Mouse (Mus musculus) lung, embryonic 16.5 days (tissue): ENCODE results near the gene D930048N14Rik. TPM values are rescaled to one million over a fixed set of nuclear protein-coding genes. Genes with fewer than 3 reads are reported as not detected.
"Not testable (repeated sequence)": the region's sequence is repeated elsewhere in the genome, so short reads cannot be mapped to it uniquely, and the experiment has no call there.

Source experiments
- ATAC-seq: fragments of 200-750 bp; cut with Nextera tagmentation; 2 replicates; pipeline ENCODE4 v1.8.0; 2017; ENCODE audit warnings: low read depth, mild to moderate bottlenecking, moderate library complexity
- H3K27ac ChIP-seq: fragments of 300-500 bp; sonication (generic); 2 replicates; pipeline ENCODE4 v1.5.1; 2014; ENCODE audit warnings: mild to moderate bottlenecking, control low read depth, low read length
- H3K27me3 ChIP-seq: fragments of 300-500 bp; sonication (generic); 2 replicates; pipeline ENCODE4 v1.6.1; 2014; ENCODE audit warnings: low read depth, low read length, mixed read lengths; ENCODE audit not compliant: control insufficient read depth, insufficient read depth
- H3K36me3 ChIP-seq: fragments of 300-500 bp; sonication (generic); 2 replicates; pipeline ENCODE4 v1.6.1; 2014; ENCODE audit warnings: low read length; ENCODE audit not compliant: control insufficient read depth, insufficient read depth
- H3K4me1 ChIP-seq: fragments of 300-500 bp; sonication (generic); replicated peaks from 2 replicates; pipeline ENCODE4 v1.6.1; 2014; ENCODE audit warnings: low read length, mixed read lengths; ENCODE audit not compliant: control insufficient read depth, insufficient read depth
- H3K4me2 ChIP-seq: fragments of 300-500 bp; sonication (generic); 2 replicates; pipeline ENCODE4 v1.6.1; 2014; ENCODE audit warnings: low read depth, low read length, control low read depth
- H3K4me3 ChIP-seq: fragments of 300-500 bp; sonication (generic); 2 replicates; pipeline ENCODE4 v1.5.1; 2014; ENCODE audit warnings: mild to moderate bottlenecking, low read length, control low read depth
- H3K9ac ChIP-seq: fragments of 300-500 bp; sonication (generic); 2 replicates; pipeline ENCODE4 v1.6.1; 2014; ENCODE audit warnings: low read length, control low read depth
- H3K9me3 ChIP-seq: fragments of 300-500 bp; sonication (generic); 2 replicates; pipeline ENCODE4 v1.6.1; 2016; ENCODE audit warnings: low read length; ENCODE audit not compliant: control insufficient read depth
- WGBS: fragments of 180-500 bp; shearing (Covaris S2); extraction: QIAGEN DNeasy Blood & Tissue Kit; methylation state at CpG from one replicate; pipeline ENCODE4 v1.1.7; 2014; 5-methylcytosine and 5-hydroxymethylcytosine counted together
- polyA plus RNA-seq: library from polyadenylated mRNA; unstranded; fragments of >200 nt; fragmentation: Nextera tagmentation; extraction: Ambion mirVana; gene quantifications from 2 replicates; pipeline ENCODE4 v1.2.1, GENCODE M21; 2015

D930048N14Rik gene
- polyA plus RNA-seq: 4.0 and 4.5 TPM in 2 replicates

- H3K9ac ChIP-seq: peak within 1 kb of the TSS; percentile 90
Measured at GRCm38 (mm10) chr11:51650691-51651515, at the start of gene D930048N14Rik, which contains the start of gene N4bp3. Gene D930048N14Rik, plus strand, starts transcription at chr11:51650954. Gene N4bp3, minus strand, starts transcription at chr11:51650842.

GRCm38 (mm10) chr11:51602253-51602652 lies 48.5 kb upstream of the D930048N14Rik start:
- WGBS: 81% methylated on average over 3 of the region's 3 CpGs
- peak overlapping the region; percentile 6; the same call in 1 of the 2 replicates for H3K9ac ChIP-seq
- no peaks in the 10 kb centered on the region for H3K9me3 ChIP-seq
- H3K36me3 ChIP-seq: peaks cover 73% of the 10 kb centered on the region
- no peak for ATAC-seq
- H3K4me3 ChIP-seq: no peak overlapping the region
- no peak overlapping the region for H3K27ac ChIP-seq
- no peaks in the 10 kb centered on the region for H3K27me3 ChIP-seq
- H3K4me2 ChIP-seq: no peak overlapping the region
- peaks cover 19% of the 10 kb centered on the region for H3K4me1 ChIP-seq

More at GRCm38 (mm10) chr11:51650691-51651515, at the start of gene D930048N14Rik, which contains the start of gene N4bp3:
- whole genome bisulfite sequencing: 2% methylated on average over 48 of the region's 70 CpGs
- Histone ChIP-seq H3K36me3 (no peaks in the 10 kb centered on the region), H3K27me3 (no peaks in the 10 kb centered on the region), H3K9me3 (no peaks in the 10 kb centered on the region), H3K4me3 (peak within 1 kb of the TSS; percentile 78), H3K4me1 (peaks cover 15% of the 10 kb centered on the region), H3K4me2 (peak within 1 kb of the TSS; percentile 92), H3K27ac (peak within 1 kb of the TSS; percentile 79)
- ATAC-seq: peak; percentile 77

GRCm38 (mm10) chr11:51605602-51606446 lies 44.9 kb upstream of the D930048N14Rik start:
- under 1% methylated on average over 64 of the region's 81 CpGs for WGBS
- ATAC-seq: peak; percentile 87
- H3K9ac ChIP-seq: peak overlapping the region; percentile 90
- no peaks in the 10 kb centered on the region for H3K9me3 ChIP-seq
- H3K36me3 ChIP-seq: peaks cover 43% of the 10 kb centered on the region
- H3K27me3 ChIP-seq: no peaks in the 10 kb centered on the region
- peak overlapping the region; percentile 76 for H3K4me3 ChIP-seq
- peak overlapping the region; percentile 84 for H3K4me2 ChIP-seq
- peak overlapping the region; percentile 97 for H3K27ac ChIP-seq
- peaks cover 24% of the 10 kb centered on the region for H3K4me1 ChIP-seq

GRCm38 (mm10) chr11:51606447-51607095 lies 44.2 kb upstream of the D930048N14Rik start, which contains the start of gene Hnrnpab:
Gene Hnrnpab, minus strand, starts transcription at chr11:51606847.
- Histone ChIP-seq H3K27me3 (no peaks in the 10 kb centered on the region), H3K4me2 (peak within 1 kb of the TSS; percentile 84), H3K27ac (peak within 1 kb of the TSS; percentile 97), H3K36me3 (peaks cover 36% of the 10 kb centered on the region), H3K4me1 (peaks cover 24% of the 10 kb centered on the region), H3K9me3 (no peaks in the 10 kb centered on the region), H3K4me3 (peak within 1 kb of the TSS; percentile 76), H3K9ac (peak within 1 kb of the TSS; percentile 93)
- WGBS: under 1% methylated on average over 71 of the region's 91 CpGs
- peak; percentile 95 for ATAC-seq

GRCm38 (mm10) chr11:51607096-51607738 lies 43.5 kb upstream of the D930048N14Rik start:
- peak; percentile 51 for ATAC-seq
- Histone ChIP-seq H3K4me2 (peak overlapping the region; percentile 77), H3K27me3 (no peaks in the 10 kb centered on the region), H3K9me3 (no peaks in the 10 kb centered on the region), H3K36me3 (peaks cover 30% of the 10 kb centered on the region), H3K27ac (peak overlapping the region; percentile 90), H3K4me3 (peak overlapping the region; percentile 76), H3K9ac (peak overlapping the region; percentile 93), H3K4me1 (peaks cover 24% of the 10 kb centered on the region)
- 4% methylated on average over 15 of the region's 15 CpGs for WGBS

GRCm38 (mm10) chr11:51609266-51609909 lies 41.4 kb upstream of the D930048N14Rik start:
- Histone ChIP-seq H3K4me1 (peaks cover 17% of the 10 kb centered on the region), H3K27ac (no peak overlapping the region), H3K4me2 (no peak overlapping the region), H3K36me3 (peaks cover 9% of the 10 kb centered on the region), H3K4me3 (no peak overlapping the region), H3K27me3 (no peaks in the 10 kb centered on the region), H3K9ac (no peak overlapping the region), H3K9me3 (no peaks in the 10 kb centered on the region)
- no peak for ATAC-seq
- 59% methylated on average over 3 of the region's 3 CpGs for WGBS

- H3K36me3 ChIP-seq, ATAC-seq, H3K9ac ChIP-seq, H3K27me3 ChIP-seq, H3K27ac ChIP-seq, H3K9me3 ChIP-seq, H3K4me2 ChIP-seq, H3K4me3 ChIP-seq: not testable (repeated sequence)
- WGBS: 83% methylated on average over 5 of the region's 5 CpGs
- H3K4me1 ChIP-seq: peaks cover 16% of the 10 kb centered on the region
Measured at GRCm38 (mm10) chr11:51609940-51610339, 40.8 kb upstream of the D930048N14Rik start.

GRCm38 (mm10) chr11:51614256-51614655 lies 36.5 kb upstream of the D930048N14Rik start:
- Histone ChIP-seq H3K9me3 (no peaks in the 10 kb centered on the region), H3K27ac (peak overlapping the region; percentile 99), H3K4me2 (no peak overlapping the region), H3K36me3 (no peaks in the 10 kb centered on the region), H3K9ac (no peak overlapping the region), H3K4me1 (peaks cover 13% of the 10 kb centered on the region), H3K4me3 (no peak overlapping the region), H3K27me3 (no peaks in the 10 kb centered on the region)
- ATAC-seq: no peak
- 69% methylated on average over 8 of the region's 8 CpGs for WGBS
